Mouse (Mus musculus) thymus, adult 2 months (tissue): ENCODE data around the gene Map4k3.

Experiments
- CTCF ChIP-seq: fragments of 200-500 bp; IDR thresholded peaks from 2 replicates; pipeline ENCODE4 v1.5.1; 2012; ENCODE audit warnings: mild to moderate bottlenecking, control low read depth, low read length, moderate library complexity, borderline replicate concordance; ENCODE audit not compliant: control insufficient read depth, poor library complexity, insufficient read depth; ENCODE audit errors: extremely low read depth
- POLR2A ChIP-seq: fragments of 200-500 bp; IDR thresholded peaks from 2 replicates; pipeline ENCODE4 v1.6.1; 2012; ENCODE audit warnings: mild to moderate bottlenecking, low read length, control low read depth, moderate library complexity; ENCODE audit not compliant: control insufficient read depth, poor library complexity, insufficient read depth; ENCODE audit errors: extremely low read depth

DNA sequence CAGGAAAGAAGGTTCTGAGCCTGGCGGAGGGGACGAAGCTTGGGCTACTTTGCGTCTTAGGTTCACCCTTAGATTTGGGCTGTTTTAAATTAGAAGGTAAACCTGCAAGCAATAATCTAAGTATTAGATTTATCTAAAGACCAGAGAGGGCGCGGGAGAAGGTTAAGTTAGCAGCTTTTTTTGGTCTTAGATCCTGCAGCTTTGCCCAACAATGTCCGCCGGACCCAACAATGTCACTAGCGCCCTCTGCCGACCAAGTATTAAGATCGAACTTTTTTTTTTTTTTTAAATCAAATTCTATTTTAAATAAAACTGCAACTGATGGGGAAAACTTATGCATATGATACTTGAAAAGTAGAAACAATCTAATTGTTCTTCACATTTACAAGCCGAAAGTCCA, 169.2 kb downstream of the Map4k3 start:
- no peak for TF ChIP-seq CTCF
- TF ChIP-seq POLR2A, result no peak
